Mouse (Mus musculus): ENCODE measurements around the gene Ppargc1a. TPM values are rescaled to one million over a fixed set of nuclear protein-coding genes. Genes with fewer than 3 reads are reported as not detected.

Ppargc1a gene
- polyA plus RNA-seq, 1 experiment from 2014 or later, result 3.2 TPM

- Histone ChIP-seq H3K4me2 (no peak overlapping the region), H3K4me3 (ENCODE audit: low read depth, low read length) (no peak overlapping the region), H3K9me3 (ENCODE audit: low read depth, low read length) (no peaks in the 10 kb centered on the region), H3K9ac (no peak overlapping the region), H3K4me1 (ENCODE audit: insufficient read depth) (no peaks in the 10 kb centered on the region), H3K27ac (ENCODE audit: low read depth) (no peak overlapping the region), H3K27me3 (ENCODE audit: insufficient read depth, low read length) (no peaks in the 10 kb centered on the region), H3K36me3 (ENCODE audit: insufficient read depth) (no peaks in the 10 kb centered on the region)
- no peak for TF ChIP-seq CTCF (IDR thresholded peaks at IDR 0.05; ENCODE audit: low read depth)
- ATAC-seq (ENCODE audit: insufficient read depth) (no peak), DNase-seq (no peak)
- 30% methylated on average over 7 of the region's 7 CpGs for WGBS
Observed at GRCm38 (mm10) chr5:51537009-51537645, 30.4 kb downstream of the Ppargc1a start.

- no peak for TF ChIP-seq CTCF (IDR thresholded peaks at IDR 0.05; ENCODE audit: low read depth)
- no peaks in the 10 kb centered on the region for H3K27me3 ChIP-seq (ENCODE audit: insufficient read depth, low read length)
- no peaks in the 10 kb centered on the region for H3K4me1 ChIP-seq (ENCODE audit: insufficient read depth)
- WGBS, result 88% methylated on average over 1 of the region's 1 CpGs
- ATAC-seq (ENCODE audit: insufficient read depth), result no peak
- DNase-seq, result no peak
- no peak overlapping the region for H3K27ac ChIP-seq (ENCODE audit: low read depth)
- no peak overlapping the region for H3K4me2 ChIP-seq
- H3K36me3 ChIP-seq (ENCODE audit: insufficient read depth), result no peaks in the 10 kb centered on the region
- H3K9ac ChIP-seq, result no peak overlapping the region
- H3K9me3 ChIP-seq (ENCODE audit: low read depth, low read length), result no peaks in the 10 kb centered on the region
- no peak overlapping the region for H3K4me3 ChIP-seq (ENCODE audit: low read depth, low read length)
Observed at GRCm38 (mm10) chr5:51534456-51534855, 33.1 kb downstream of the Ppargc1a start.

- no peaks in the 10 kb centered on the region for H3K4me1 ChIP-seq (ENCODE audit: insufficient read depth)
- no peak overlapping the region for H3K27ac ChIP-seq (ENCODE audit: low read depth)
- WGBS, result 70% methylated on average over 1 of the region's 1 CpGs
- H3K4me2 ChIP-seq, result no peak overlapping the region
- DNase-seq (no peak), ATAC-seq (ENCODE audit: insufficient read depth) (no peak)
- no peak for TF ChIP-seq CTCF (IDR thresholded peaks at IDR 0.05; ENCODE audit: low read depth)
- no peak overlapping the region for H3K9ac ChIP-seq
- H3K27me3 ChIP-seq (ENCODE audit: insufficient read depth, low read length), result no peaks in the 10 kb centered on the region
- no peaks in the 10 kb centered on the region for H3K36me3 ChIP-seq (ENCODE audit: insufficient read depth)
- H3K4me3 ChIP-seq (ENCODE audit: low read depth, low read length), result no peak overlapping the region
- H3K9me3 ChIP-seq (ENCODE audit: low read depth, low read length), result no peaks in the 10 kb centered on the region
Observed at GRCm38 (mm10) chr5:51531286-51531685, 36.2 kb downstream of the Ppargc1a start.

GRCm38 (mm10) chr5:51529444-51529843 lies 38.1 kb downstream of the Ppargc1a start:
- 44% methylated on average over 2 of the region's 2 CpGs for WGBS
- DNase-seq, result no peak
- Histone ChIP-seq H3K36me3 (ENCODE audit: insufficient read depth) (no peaks in the 10 kb centered on the region), H3K4me2 (no peak overlapping the region), H3K9me3 (ENCODE audit: low read depth, low read length) (no peaks in the 10 kb centered on the region), H3K27me3 (ENCODE audit: insufficient read depth, low read length) (no peaks in the 10 kb centered on the region), H3K4me1 (ENCODE audit: insufficient read depth) (no peaks in the 10 kb centered on the region), H3K27ac (ENCODE audit: low read depth) (no peak overlapping the region), H3K9ac (no peak overlapping the region), H3K4me3 (ENCODE audit: low read depth, low read length) (no peak overlapping the region)
- no peak for ATAC-seq (ENCODE audit: insufficient read depth)
- no peak for TF ChIP-seq CTCF (IDR thresholded peaks at IDR 0.05; ENCODE audit: low read depth)

- Histone ChIP-seq H3K9me3 (ENCODE audit: low read depth, low read length) (no peaks in the 10 kb centered on the region), H3K4me3 (ENCODE audit: low read depth, low read length) (no peak overlapping the region), H3K27ac (ENCODE audit: low read depth) (no peak overlapping the region), H3K4me1 (ENCODE audit: insufficient read depth) (no peaks in the 10 kb centered on the region), H3K27me3 (ENCODE audit: insufficient read depth, low read length) (no peaks in the 10 kb centered on the region), H3K36me3 (ENCODE audit: insufficient read depth) (no peaks in the 10 kb centered on the region), H3K9ac (no peak overlapping the region), H3K4me2 (no peak overlapping the region)
- DNase-seq (no peak), ATAC-seq (ENCODE audit: insufficient read depth) (no peak)
- no peak for TF ChIP-seq CTCF (IDR thresholded peaks at IDR 0.05; ENCODE audit: low read depth)
Observed at GRCm38 (mm10) chr5:51528165-51528498, 39.4 kb downstream of the Ppargc1a start.

GRCm38 (mm10) chr5:51527498-51528164 lies 39.9 kb downstream of the Ppargc1a start:
- no peak for TF ChIP-seq CTCF (IDR thresholded peaks at IDR 0.05; ENCODE audit: low read depth)
- no peaks in the 10 kb centered on the region for H3K9me3 ChIP-seq (ENCODE audit: low read depth, low read length)
- H3K9ac ChIP-seq, result no peak overlapping the region
- H3K4me2 ChIP-seq, result no peak overlapping the region
- no peak overlapping the region for H3K27ac ChIP-seq (ENCODE audit: low read depth)
- H3K4me1 ChIP-seq (ENCODE audit: insufficient read depth), result no peaks in the 10 kb centered on the region
- H3K36me3 ChIP-seq (ENCODE audit: insufficient read depth), result no peaks in the 10 kb centered on the region
- no peak overlapping the region for H3K4me3 ChIP-seq (ENCODE audit: low read depth, low read length)
- no peak for DNase-seq
- no peaks in the 10 kb centered on the region for H3K27me3 ChIP-seq (ENCODE audit: insufficient read depth, low read length)
- no peak for ATAC-seq (ENCODE audit: insufficient read depth)
- WGBS, result 77% methylated on average over 5 of the region's 5 CpGs

- no peak overlapping the region for H3K4me3 ChIP-seq (ENCODE audit: low read depth, low read length)
- no peaks in the 10 kb centered on the region for H3K4me1 ChIP-seq (ENCODE audit: insufficient read depth)
- ATAC-seq (ENCODE audit: insufficient read depth), result no peak
- H3K4me2 ChIP-seq, result no peak overlapping the region
- H3K9me3 ChIP-seq (ENCODE audit: low read depth, low read length), result no peaks in the 10 kb centered on the region
- DNase-seq, result no peak
- no peaks in the 10 kb centered on the region for H3K36me3 ChIP-seq (ENCODE audit: insufficient read depth)
- no peak overlapping the region for H3K9ac ChIP-seq
- no peaks in the 10 kb centered on the region for H3K27me3 ChIP-seq (ENCODE audit: insufficient read depth, low read length)
- TF ChIP-seq CTCF (IDR thresholded peaks at IDR 0.05; ENCODE audit: low read depth), result no peak
- no peak overlapping the region for H3K27ac ChIP-seq (ENCODE audit: low read depth)
- 92% methylated on average over 2 of the region's 2 CpGs for WGBS
Observed at GRCm38 (mm10) chr5:51525858-51526257, 41.7 kb downstream of the Ppargc1a start.
